Mouse (Mus musculus) thymus, adult 2 months (tissue): Measurements from ENCODE around the gene Slc4a2.

Experiments used
- CTCF ChIP-seq: fragments of 200-500 bp; IDR thresholded peaks from 2 replicates; pipeline ENCODE4 v1.5.1; 2012; ENCODE audit warnings: mild to moderate bottlenecking, control low read depth, low read length, moderate library complexity, borderline replicate concordance; ENCODE audit not compliant: control insufficient read depth, poor library complexity, insufficient read depth; ENCODE audit errors: extremely low read depth
- POLR2A ChIP-seq: fragments of 200-500 bp; IDR thresholded peaks from 2 replicates; pipeline ENCODE4 v1.6.1; 2012; ENCODE audit warnings: mild to moderate bottlenecking, low read length, control low read depth, moderate library complexity; ENCODE audit not compliant: control insufficient read depth, poor library complexity, insufficient read depth; ENCODE audit errors: extremely low read depth

DNA sequence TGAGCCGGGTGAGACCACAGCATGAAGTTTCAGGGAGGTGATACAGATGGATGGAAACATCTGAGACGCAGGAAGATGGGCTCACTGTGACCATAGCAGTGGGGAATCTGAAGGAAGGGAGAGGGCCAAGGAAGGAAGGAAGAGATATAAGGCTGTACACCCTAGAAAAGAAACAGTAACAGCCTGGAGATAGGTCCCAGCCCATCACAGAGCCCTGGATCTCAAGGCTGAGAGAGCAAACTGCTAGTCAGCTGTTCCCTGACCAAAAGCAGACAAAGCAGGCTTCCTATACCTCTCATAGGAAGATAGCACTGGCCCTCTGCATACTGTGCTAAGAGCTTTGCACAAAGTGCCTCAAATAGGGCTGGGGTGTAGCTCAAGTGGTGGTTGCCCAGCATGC, 44.9 kb upstream of the Slc4a2 start:
- TF ChIP-seq CTCF (no peak), POLR2A (no peak)
